Mouse (Mus musculus) urinary bladder, postnatal 10 days (tissue): ENCODE measurements around the gene Ccl5.

Experiments used
- DNase-seq: peaks from one replicate; pipeline ENCODE4 v3.0.0; 2022; ENCODE audit warnings: low spot score

Ccl5 gene

GRCm38 (mm10) chr11:83538705-83539314 lies 8.5 kb upstream of the Ccl5 start:
- no peak for DNase-seq

GRCm38 (mm10) chr11:83536831-83537230 lies 6.5 kb upstream of the Ccl5 start:
- no peak for DNase-seq

GRCm38 (mm10) chr11:83534609-83535423 lies 4.5 kb upstream of the Ccl5 start:
- peak; percentile 14 for DNase-seq

DNA sequence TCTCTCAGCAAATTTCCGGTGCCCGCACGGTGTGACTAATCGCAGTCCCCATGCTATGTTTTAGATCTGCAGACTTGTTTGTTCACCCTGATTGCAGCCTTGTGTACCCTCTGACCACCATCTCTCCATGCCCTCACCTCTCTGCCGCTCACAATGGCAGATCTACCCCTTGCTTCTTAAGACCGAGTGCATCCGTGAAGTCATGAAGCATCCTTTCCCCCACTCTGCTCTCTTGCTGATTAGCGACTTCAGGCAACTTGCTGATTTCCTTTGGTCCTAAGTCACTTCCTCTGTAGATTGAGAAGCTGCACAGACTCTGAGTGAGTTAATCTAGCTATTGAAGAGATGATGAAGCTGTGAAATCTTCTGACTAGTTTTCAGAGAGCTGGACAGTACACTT lies 3.8 kb upstream of the Ccl5 start:
- DNase-seq = no peak

GRCm38 (mm10) chr11:83533192-83533591 lies 2.9 kb upstream of the Ccl5 start:
- no peak for DNase-seq

DNA sequence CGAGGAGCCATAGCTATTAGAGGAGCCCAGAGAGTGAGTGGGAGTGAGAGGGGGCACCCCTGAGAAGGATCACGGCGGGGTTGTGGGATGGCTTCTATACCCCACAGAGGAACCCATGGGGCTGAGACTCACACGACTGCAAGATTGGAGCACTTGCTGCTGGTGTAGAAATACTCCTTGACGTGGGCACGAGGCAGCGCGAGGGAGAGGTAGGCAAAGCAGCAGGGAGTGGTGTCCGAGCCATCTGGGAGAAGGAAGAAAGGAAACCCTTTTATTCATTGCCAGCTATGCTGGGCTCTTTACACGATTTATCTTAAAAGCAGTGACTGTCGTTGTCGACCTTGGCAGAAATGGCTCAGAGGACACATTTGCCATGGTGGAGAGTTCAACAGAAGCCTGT lies 1.3 kb downstream of the Ccl5 start:
- DNase-seq = no peak

GRCm38 (mm10) chr11:83522075-83522474 lies 8.2 kb downstream of the Ccl5 start, which contains the start of gene Heatr9:
Gene Heatr9, minus strand, starts transcription at chr11:83522175.
- no peak for DNase-seq

GRCm38 (mm10) chr11:83518371-83518770 lies 11.9 kb downstream of the Ccl5 start:
- no peak for DNase-seq

DNA sequence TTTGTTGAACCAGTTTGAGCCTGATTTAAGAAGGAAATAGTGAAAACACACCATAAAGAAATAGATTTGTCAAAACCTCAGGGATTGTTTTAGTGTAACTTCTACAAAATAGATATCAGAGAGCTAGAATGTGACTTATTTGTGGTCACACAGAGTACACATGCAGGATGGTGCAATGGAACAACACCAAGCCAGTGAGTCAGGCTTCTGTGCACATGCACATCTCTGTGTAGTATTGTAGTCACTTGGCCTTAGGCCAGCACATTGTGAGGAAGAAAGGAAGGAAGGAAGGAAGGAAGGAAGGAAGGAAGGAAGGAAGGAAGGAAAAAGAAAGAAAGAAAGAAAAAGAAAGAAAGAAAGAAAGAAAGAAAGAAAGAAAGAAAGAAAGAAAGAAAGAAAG lies 13.2 kb downstream of the Ccl5 start:
- no peak for DNase-seq

DNA sequence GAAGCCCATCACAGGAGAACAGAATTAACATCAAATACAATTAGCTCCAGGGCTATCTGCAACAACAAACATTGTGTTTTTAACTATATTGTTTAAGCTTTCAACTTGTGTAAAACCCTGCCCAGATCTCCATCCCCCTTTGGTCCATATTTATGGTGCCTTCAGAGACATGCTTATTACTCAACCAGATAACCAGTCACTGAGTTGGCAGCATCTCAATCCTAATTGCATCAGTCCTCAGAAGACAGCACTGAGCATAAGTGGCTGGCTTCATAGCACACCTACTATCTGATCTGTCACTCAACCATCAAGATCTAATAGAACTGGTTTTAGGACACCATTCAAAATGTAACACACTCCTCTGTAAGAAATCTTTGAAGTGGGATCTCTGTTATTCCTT lies 20.8 kb downstream of the Ccl5 start:
- DNase-seq = no peak

DNA sequence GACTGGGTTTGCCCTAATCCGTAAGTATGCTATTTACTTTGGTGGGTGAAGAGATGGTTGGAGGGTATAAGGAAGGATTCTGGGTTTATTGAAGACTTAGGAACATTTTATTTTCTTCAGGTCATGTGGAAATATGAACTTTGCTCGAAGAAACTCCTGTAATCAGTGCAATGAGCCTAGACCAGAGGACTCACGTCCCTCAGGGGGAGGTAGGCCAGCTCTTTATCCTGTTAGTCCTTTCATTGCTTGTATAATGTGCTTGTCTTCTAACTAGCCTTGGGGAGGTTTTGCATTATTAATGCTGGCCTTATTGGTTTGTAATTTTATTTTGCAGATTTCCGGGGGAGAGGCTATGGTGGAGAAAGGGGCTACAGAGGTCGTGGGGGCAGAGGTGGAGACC lies 26.0 kb downstream of the Ccl5 start:
- DNase-seq = no peak

DNA sequence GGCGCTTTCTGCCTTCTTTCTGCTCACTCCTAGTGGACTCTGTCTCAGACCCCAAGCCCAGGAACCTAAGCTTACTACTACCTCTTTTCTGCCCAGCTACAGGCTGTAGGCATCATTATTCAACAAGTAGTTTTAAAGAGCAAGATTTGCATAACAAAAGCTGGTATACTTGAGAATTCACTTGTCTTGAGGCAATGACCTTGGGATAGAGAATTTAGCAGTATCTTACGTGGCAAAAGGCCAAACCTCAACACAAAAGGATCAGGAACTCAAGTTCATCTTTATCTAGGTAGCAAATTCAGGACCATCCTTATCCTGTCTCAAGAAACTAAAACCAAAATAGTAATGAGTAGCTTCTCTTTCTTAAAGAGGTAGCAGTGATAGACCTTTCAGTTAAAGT lies 34.7 kb downstream of the Ccl5 start:
- DNase-seq = no peak

DNA sequence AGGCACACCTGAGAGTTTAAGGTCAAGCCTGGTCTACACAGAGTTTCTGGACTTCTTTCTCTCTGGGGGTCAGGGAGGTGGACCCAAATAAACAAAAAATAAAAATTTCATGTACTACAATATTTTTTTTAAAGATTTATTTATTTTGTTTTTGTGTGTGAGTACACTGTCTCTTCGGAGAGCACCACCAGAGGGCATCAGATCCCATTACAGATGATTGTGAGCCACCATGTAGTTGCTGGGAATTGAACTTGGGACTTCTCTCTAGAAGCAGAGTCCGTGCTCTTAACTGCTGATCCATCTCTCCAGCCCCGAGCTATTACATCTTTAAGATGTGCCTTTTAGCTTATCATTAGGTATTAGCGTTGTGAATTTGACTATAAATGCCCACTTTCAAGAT lies 38.8 kb downstream of the Ccl5 start:
- DNase-seq = no peak
